Mouse (Mus musculus): ENCODE measurements around the gene Slc1a4.

The Slc1a4 gene

DNA sequence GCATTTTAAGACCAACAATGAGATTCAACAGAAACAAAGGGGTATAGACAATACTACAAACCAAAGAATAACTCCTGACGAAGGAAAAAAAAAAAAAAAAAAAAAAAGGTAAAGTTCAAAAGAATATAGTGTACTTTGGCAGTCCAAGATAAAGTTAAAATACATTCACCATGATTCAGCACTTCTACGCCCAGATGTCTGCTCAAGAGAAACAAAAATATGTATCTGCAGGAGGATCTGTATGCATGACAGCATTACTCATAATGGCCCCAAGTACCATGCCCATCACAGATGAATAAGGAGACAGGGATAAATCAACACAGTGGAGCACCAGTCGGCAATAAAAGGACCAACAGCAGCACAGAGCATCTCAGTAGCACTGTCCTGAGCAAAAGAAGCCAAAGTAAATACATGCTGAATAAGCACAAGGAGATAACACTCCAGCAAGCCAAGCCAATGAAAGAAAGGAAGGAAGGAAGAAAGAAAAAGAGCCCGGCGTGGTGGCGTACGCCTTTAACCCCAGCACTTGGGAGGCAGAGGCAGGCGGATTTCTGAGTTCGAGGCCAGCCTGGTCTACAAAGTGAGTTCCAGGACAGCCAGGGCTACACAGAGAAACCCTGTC is 7.3 kb downstream of the Slc1a4 start:
- DNase-seq (ENCODE audit: low read depth, low spot score), result no peak

DNA sequence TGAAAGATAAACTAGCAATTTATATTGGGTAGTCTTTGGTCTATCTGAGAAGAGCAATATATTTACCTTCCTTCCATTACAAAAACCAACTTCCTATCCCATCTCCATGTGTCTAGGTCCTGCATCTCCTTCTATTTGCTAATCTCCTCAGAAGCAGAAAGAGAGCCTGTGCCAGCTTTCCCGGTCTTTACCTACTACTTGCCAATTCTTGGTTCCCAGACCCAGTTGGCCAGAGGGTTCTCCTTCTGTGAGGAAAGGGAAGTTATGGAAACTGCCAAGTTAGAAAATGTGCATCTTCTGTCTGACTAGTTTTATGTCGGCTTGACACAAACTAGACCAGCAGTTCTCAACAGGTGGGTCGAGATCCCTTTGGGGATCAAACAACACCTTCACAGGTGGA is 8.5 kb downstream of the Slc1a4 start:
- no peak for DNase-seq (ENCODE audit: low read depth, low spot score)

GRCm38 (mm10) chr11:20322366-20322765 is 10.1 kb downstream of the Slc1a4 start:
- no peak for DNase-seq (ENCODE audit: low read depth, low spot score)

GRCm38 (mm10) chr11:20320661-20321060 is 11.9 kb downstream of the Slc1a4 start:
- DNase-seq (ENCODE audit: low read depth, low spot score), result no peak

DNA sequence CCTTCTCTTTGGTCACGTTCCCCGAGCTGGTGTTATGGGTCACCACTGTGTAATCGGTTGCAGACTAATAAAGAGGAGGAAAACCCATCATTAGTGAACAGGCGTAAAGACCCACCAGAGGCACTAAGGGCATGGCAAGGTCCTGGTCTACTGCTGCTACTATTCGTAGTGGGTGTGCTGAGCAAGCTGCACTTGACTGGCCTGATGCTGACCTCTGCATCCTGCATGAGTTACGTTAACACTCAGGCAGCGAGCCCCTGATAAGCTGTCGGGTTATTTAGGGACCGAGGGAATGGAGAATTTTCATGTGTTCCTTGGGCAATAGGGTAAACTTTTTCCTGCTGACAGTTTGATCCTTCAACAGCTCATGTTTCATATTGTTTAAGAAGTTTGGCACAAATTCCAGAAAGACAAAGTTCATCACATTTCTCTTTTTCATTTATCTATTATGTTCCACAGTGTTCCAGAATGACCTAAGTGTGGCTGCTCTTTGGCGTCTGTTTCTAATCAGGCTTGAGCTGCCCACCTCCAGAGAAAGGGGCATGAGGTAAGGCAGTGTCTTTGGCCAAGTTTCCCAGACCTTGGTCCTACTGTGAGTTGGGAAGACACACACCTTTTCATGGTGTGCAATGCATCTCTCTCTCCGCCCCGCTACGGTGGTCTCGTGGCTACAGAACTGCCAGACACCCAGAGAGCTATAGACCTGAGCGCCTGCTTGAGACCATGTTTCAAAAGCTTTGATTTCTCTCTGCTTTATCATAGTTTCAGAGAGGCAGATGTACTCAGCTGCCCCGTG is 13.7 kb downstream of the Slc1a4 start:
- DNase-seq (ENCODE audit: low read depth, low spot score), result no peak

- DNase-seq (ENCODE audit: low read depth, low spot score), result no peak
Measured at GRCm38 (mm10) chr11:20313576-20313975, 18.9 kb downstream of the Slc1a4 start.

GRCm38 (mm10) chr11:20309044-20309443 is 23.5 kb downstream of the Slc1a4 start:
- no peak for DNase-seq (ENCODE audit: low read depth, low spot score)

GRCm38 (mm10) chr11:20307409-20307808 is 25.1 kb downstream of the Slc1a4 start:
- DNase-seq (ENCODE audit: low read depth, low spot score), result no peak

GRCm38 (mm10) chr11:20305641-20306040 is 26.9 kb downstream of the Slc1a4 start:
- DNase-seq (ENCODE audit: low read depth, low spot score), result no peak

DNA sequence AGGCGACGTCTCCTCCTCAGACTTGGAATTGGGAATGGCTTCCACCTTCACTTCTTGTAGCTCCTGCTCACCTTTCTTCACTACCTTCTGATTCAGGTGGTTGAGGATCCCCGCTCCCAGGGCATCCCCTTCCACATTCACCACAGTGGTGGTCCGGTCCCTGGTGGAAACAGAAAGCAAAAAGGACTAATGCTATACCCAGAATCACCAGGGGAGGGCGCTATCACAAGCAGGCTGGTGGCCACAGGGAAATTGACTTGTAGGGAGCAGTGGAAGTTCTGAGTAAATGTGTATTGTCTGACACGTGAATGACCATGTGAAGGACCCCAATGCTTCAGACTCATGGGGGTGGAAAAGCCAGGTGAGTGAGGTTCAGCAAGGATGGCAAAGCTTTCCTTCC is 28.2 kb downstream of the Slc1a4 start:
- no peak for DNase-seq (ENCODE audit: low read depth, low spot score)

GRCm38 (mm10) chr11:20301332-20301731 is 31.2 kb downstream of the Slc1a4 start:
- no peak for DNase-seq (ENCODE audit: low read depth, low spot score)

GRCm38 (mm10) chr11:20300850-20301249 is 31.7 kb downstream of the Slc1a4 start:
- no peak for DNase-seq (ENCODE audit: low read depth, low spot score)

- no peak for DNase-seq (ENCODE audit: low read depth, low spot score)
Measured at GRCm38 (mm10) chr11:20299900-20300299, 32.6 kb downstream of the Slc1a4 start.

DNA sequence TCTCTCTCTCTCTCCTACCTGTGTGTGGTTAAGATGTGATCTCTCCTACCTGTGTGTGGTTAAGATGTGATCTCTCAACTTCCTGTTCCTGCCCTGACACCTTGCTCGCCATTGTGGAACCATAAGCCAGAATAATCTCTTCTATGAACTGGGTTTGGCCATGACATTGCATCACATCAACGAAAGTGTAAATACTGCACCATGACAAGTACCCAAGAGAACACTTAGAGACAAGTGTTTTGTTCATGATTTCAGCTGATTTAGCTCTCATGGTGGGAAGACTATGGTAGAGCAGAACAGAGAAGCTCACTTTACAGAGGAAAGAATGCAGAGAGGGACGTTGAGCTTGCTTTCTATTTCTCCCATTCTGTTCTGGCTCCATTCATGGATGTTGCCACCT is 48.0 kb downstream of the Slc1a4 start:
- no peak for DNase-seq (ENCODE audit: low read depth, low spot score)

DNA sequence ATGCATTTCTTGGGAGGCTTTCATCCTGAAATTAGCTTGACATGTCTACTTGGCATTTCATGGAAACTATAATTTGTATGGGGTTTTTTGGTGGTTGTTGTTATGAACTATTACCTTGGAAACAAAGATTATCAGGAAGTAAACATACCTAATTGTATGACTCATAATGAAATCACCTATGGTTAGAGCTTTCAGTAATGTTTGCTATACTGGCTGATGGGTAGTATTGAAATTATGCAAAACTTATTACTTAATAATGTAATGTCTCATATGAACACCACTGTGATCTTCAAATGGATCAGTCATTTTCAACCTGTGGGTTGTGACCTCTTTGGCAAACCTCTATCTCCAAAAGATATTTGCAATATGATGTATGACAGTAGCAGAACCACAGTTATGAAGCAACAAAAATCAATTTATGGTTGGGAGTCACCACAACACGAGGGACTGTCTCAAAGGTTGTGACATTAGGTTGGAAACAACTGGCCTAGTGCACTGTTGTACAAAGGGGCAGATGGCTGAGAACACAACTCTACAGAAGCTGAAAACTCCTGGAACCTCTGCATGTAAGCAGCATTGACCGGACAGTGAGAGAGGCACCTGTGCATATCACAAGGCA is 49.8 kb downstream of the Slc1a4 start:
- no peak for DNase-seq (ENCODE audit: low read depth, low spot score)

DNA sequence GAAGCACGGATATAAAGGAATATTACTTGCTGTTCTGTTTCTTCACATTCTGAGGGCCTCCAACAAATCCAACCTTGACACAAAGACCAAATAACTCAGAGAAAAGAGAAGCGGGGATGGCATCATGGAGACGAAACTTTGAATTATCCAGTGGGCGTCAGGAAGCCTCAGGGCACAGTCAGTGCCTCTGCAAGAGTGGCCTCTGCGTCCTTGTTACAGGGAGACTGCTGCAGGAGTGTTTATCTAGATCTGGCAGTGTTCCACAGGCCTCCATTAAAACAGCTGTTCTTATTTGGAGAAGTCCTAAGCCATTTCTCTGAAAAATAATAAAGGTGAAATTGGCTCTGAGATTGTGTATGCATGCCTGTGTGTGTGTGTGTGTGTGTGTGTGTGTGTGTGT is 51.5 kb downstream of the Slc1a4 start:
- DNase-seq (ENCODE audit: low read depth, low spot score), result no peak

- no peak for DNase-seq (ENCODE audit: low read depth, low spot score)
Measured at GRCm38 (mm10) chr11:20278702-20279101, 53.8 kb downstream of the Slc1a4 start.

DNA sequence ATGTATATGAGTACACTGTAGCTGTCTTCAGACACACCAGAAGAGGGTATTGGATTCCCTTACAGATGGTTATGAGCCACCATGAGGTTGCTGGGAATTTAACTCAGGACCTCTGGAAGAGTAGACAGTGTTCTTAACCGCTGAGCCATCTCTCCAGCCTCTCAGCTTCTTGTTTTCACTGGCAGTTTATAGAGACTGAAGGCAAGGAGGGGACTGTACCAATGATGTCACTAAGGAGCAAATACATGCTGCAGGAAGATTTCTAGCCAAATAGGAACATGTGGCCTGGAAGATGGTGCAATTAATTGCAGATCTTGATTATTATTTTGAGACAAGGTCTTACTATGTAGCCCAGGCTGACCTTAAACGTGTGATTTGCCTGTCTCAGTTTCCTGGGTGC is 55.4 kb downstream of the Slc1a4 start:
- DNase-seq (ENCODE audit: low read depth, low spot score), result no peak

DNA sequence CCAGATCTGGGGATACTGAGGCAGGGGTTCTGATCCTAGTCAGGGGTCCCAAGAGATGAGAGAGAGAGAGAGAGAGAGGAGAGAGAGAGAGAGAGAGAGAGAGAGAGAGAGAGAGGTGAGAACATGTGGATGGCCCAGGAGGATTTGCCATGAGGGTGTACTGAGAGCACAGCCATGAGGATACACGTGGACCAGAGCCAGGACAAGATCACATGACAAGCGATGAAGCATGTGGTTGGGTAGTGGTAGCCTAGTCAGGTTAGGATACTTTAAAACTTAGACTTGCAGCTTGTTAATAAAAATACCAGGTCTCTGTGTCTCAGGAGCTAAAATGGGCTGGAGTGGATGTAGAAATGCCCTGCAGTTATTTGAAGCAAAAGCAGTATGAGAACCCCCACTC is 56.5 kb downstream of the Slc1a4 start:
- no peak for DNase-seq (ENCODE audit: low read depth, low spot score)

GRCm38 (mm10) chr11:20269885-20270284 is 62.6 kb downstream of the Slc1a4 start:
- DNase-seq (ENCODE audit: low read depth, low spot score), result no peak

DNA sequence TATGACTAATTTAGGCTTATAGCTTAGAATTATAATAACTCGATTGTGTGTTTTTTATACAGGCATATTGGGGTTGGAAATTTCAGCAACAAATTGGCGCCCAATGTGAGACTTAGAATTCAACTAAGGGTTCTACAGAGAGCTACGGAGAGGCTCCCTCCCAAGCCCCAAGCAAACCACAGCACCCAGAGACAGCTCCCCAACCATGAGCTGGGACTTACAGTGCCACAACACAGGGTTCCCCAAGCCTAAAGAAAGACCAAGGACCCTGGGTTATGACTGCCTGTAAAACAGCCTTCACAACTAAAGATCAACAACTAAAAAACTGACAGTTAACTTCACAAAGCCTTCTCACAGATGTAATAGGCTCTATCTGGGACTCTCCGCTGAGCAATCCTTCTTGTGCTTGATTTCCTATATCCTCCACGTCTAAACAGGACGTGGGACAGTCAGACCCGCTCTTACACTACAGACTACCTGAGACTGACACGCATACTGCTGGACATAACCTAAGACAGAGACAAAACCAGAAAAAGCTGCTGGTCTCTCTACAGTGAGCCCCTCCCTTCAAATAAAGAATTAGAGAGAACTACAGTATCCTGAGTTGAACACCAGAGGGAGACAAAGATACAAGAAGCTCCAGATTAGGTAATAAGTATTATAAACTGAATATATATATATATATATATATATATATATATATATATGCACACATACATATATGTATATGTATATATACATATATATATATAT is 69.7 kb downstream of the Slc1a4 start:
- DNase-seq (ENCODE audit: low read depth, low spot score), result no peak

DNA sequence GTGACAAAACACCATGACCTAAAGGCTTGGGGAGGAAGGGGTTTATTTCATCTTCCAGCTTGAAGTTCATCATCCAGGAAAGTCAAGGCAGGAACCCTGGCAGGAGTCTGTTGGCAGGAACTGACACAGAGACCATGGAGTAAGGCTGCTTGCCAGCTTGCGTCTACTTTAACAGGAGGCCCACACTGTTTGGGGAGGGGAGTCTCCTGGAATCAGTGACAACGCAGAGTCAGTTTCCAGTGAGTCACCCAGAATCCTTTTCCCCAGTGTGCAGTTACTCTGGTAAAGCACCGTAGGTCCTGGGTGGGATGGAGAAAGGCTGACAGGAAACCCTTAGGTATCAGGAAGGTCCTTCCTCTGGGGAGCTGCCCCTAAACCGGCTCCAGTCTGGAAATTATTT is 77.7 kb downstream of the Slc1a4 start:
- DNase-seq (ENCODE audit: low read depth, low spot score), result no peak
